Mouse (Mus musculus): ENCODE measurements around the gene Pcbp1.

DNA sequence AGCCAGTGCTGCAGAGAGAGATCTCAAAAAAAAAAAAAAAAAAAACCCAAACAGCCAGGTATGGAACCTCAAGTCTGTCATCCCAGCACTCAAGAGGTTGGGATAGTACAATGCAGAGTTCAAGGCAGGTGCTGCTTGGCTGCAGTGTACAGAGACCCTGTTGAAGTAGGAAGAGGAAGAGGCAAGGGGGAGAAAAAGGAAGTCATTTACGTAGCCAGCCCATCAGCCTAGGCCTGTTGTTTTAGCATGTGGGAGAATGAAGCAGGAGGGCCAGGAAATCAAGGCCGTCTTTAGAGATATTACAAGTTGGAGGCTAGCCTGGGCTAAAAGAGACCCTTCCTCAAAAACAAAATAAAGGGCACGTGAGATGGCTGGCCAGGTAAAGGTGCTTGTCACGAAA lies 22.6 kb downstream of the Pcbp1 start:
- TF ChIP-seq POLR2A (IDR thresholded peaks at IDR 0.05; ENCODE audit: low read depth, low read length): no peak
- TF ChIP-seq CTCF (conservative IDR thresholded peaks at IDR 0.05; ENCODE audit: insufficient read depth, insufficient read length, low read depth, low read length): no peak
